Mouse (Mus musculus) CH12.LX (cell line): ENCODE results near the gene Odf4.

ENCODE experiments used
- CTCF ChIP-seq, 2 experiments: IDR thresholded peaks in 1 of 2; conservative IDR thresholded peaks in 1 of 2; 2 replicates each; pipeline ENCODE4 v1.5.1; 2011 to 2012; ENCODE audit warnings: low read depth in 2 of 2, low read length in 2 of 2, improper control_type of control experiment in 1 of 2, inconsistent platforms in 1 of 2, mild to moderate bottlenecking in 1 of 2, moderate library complexity in 1 of 2
- KAT2A ChIP-seq: IDR thresholded peaks from 2 replicates; pipeline ENCODE4 v1.6.1; 2012; ENCODE audit warnings: low read length, improper control_type of control experiment, inconsistent platforms; ENCODE audit not compliant: insufficient replicate concordance
- RCOR1 ChIP-seq: conservative IDR thresholded peaks from 2 replicates; pipeline ENCODE4 v1.6.1; 2012; ENCODE audit warnings: low read depth, mild to moderate bottlenecking, inconsistent platforms, low read length, improper control_type of control experiment
- UBTF ChIP-seq: IDR thresholded peaks from 2 replicates; pipeline ENCODE4 v1.6.1; 2012; ENCODE audit warnings: low read depth, mild to moderate bottlenecking, inconsistent platforms, low read length, improper control_type of control experiment, moderate library complexity

- TF ChIP-seq CTCF (conservative IDR thresholded peaks at IDR 0.05 in 1 of 2, IDR thresholded peaks at IDR 0.05 in 1 of 2; ENCODE audit: low read depth in 2 of 2, low read length in 2 of 2): no peak
- TF ChIP-seq KAT2A: no peak
- no peak for TF ChIP-seq RCOR1
- no peak for TF ChIP-seq UBTF
These were observed 13.6 kb upstream of the Odf4 start for GRCm38 (mm10) chr11:68940516-68940915.
